Mouse (Mus musculus): Measurements from ENCODE around the gene Eef1akmt2. TPM values are rescaled to one million over a fixed set of nuclear protein-coding genes. Genes with fewer than 3 reads are reported as not detected.

The Eef1akmt2 gene
- polyA plus RNA-seq, 1 experiment from 2014 or later: 86.7 TPM

DNA sequence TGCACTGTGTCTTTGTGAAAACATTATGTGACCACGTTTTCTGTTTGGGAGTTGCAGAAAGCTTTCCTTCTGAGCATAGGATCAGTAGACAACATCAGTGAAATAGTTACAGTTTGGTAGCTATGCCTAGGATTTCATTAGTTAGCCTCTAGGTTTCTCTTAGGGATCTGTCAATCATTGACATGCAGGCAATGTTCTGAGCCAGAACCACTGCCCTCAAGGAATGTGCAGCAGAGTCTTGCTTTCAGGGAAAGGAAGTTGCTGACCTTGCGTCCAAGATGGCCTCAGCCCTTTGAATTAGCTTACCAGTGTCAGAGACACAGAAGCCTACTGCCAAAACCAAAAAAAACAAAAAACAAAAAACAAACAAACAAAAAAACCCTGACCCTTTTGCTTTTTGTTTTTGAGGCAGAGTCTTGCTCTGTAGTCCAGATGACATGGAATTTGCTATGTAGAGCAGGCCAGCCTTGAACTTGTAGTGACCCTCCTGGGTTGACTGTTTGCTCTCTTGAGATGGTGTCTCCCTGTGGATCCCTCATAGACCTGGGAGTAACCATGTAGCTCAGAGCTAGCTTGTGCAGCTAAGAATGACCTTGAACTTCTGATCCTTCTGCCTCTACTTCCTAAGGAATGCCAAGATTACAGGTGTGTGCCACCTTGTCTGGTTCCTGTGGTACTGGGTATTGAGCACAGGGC, 23.1 kb upstream of the Eef1akmt2 start:
- ATAC-seq (ENCODE audit: low FRiP score) (no peak), DNase-seq (ENCODE audit: low spot score) (no peak)
- Histone ChIP-seq H3K9ac (no peak overlapping the region), H3K9me3 (ENCODE audit: control insufficient read depth, low read length) (no peaks in the 10 kb centered on the region), H3K4me3 (replicated peaks; ENCODE audit: low read length) (no peak overlapping the region), H3K27ac (no peak overlapping the region), H3K36me3 (replicated peaks; ENCODE audit: control insufficient read depth, insufficient read depth) (peaks cover 90% of the 10 kb centered on the region), H3K27me3 (ENCODE audit: control insufficient read depth, insufficient read depth, low read length) (no peaks in the 10 kb centered on the region), H3K4me2 (replicated peaks) (no peak overlapping the region), H3K4me1 (replicated peaks; ENCODE audit: control insufficient read depth, insufficient read depth, low read length) (no peaks in the 10 kb centered on the region)
- WGBS: 89% methylated on average over 2 of the region's 2 CpGs

DNA sequence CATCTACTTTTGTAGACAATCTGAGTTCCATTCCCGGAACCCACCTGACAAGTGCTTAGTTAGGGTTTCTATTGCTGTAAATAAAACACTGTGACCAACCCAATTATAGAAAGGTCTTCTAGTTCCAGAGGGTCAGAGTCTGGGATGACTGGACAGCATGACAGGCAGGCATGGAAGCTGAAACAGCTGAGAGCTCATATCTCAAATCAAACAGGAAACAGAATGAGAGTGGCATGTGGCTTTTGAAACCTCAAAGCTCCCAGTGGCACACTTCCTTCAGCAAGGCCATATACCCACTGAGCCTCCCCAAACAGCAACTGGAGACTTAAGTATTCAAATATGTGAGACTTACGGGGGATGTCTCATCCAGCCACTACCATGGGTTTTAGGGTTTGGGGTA, 20.6 kb upstream of the Eef1akmt2 start:
- no peaks in the 10 kb centered on the region for H3K27me3 ChIP-seq (ENCODE audit: control insufficient read depth, insufficient read depth, low read length)
- H3K27ac ChIP-seq: no peak overlapping the region
- H3K9ac ChIP-seq: no peak overlapping the region
- H3K4me1 ChIP-seq (replicated peaks; ENCODE audit: control insufficient read depth, insufficient read depth, low read length): no peaks in the 10 kb centered on the region
- no peak for ATAC-seq (ENCODE audit: low FRiP score)
- DNase-seq (ENCODE audit: low spot score): no peak
- peaks cover 88% of the 10 kb centered on the region for H3K36me3 ChIP-seq (replicated peaks; ENCODE audit: control insufficient read depth, insufficient read depth)
- H3K9me3 ChIP-seq (ENCODE audit: control insufficient read depth, low read length): no peaks in the 10 kb centered on the region
- WGBS: 91% methylated on average over 2 of the region's 2 CpGs
- H3K4me3 ChIP-seq (replicated peaks; ENCODE audit: low read length): no peak overlapping the region
- no peak overlapping the region for H3K4me2 ChIP-seq (replicated peaks)

DNA sequence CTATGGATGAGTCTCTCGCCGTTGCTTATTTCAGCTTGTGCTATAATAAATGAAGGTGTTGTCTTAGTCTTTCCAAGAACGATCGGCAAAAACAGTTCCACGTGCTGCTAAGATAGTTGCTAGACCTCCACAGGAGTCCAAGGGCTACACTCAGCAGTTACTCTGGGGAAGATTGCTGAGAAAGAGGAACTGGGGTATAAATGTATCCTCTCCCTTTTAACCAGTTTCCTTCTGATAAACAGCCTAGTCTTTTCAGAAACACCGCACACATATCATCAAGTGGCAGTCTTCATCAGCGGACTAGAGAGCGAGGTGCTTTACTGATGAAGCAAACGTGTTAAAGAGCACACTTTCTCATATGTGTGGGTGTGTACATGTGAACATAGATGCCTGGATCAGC, 13.8 kb upstream of the Eef1akmt2 start:
- peaks cover 62% of the 10 kb centered on the region for H3K36me3 ChIP-seq (replicated peaks; ENCODE audit: control insufficient read depth, insufficient read depth)
- H3K9me3 ChIP-seq (ENCODE audit: control insufficient read depth, low read length): no peaks in the 10 kb centered on the region

DNA sequence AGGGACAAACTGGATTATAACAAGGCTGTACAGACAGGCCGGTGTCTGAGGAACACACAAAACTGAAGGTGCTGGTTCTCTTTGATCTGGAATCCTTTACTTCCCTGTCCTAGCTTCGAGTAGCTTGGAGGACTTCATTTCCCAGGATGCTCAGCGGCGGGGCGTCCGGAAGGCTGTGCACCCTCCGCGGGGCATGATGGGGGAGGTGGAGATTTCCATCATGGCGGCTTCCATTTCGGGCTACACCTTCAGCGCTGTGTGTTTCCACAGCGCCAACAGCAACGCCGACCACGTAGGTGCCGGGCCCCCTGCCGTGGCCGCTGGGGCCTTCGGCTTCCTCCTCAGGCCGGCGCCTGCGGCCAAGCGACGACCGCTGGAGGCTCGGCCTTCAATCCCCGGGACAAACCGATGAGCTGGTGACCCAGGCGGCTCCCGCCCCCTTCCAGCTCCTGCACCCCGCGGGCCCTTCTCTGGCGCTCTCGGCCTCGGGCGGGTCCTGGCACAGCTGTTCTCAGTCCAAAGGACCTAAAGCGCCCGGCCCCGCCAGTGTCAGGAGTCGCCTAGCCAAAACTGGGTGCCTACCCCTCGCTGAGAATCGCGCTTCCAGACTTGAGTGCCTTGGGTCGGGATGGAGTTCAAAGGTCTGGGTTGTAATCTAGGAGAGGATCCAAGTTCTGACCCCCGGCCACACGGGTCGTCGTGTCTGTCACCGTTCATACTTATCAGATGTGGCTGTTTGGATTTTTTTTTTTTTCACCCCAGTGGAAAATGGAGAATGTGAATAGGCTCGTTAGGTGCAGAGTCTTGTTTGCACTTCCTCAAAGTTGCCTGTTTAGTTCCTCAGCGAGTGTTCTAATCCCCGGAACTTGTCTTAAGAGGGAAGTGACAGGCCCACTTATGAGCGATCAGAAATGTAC, 6.8 kb upstream of the Eef1akmt2 start, which contains the start of gene Abraxas2:
Gene Abraxas2, plus strand, starts transcription at position 184 of the 917 bp plus-strand sequence.
- WGBS: under 1% methylated on average over 53 of the region's 53 CpGs
- no peaks in the 10 kb centered on the region for H3K36me3 ChIP-seq (replicated peaks; ENCODE audit: control insufficient read depth, insufficient read depth)
- peak; percentile 89 for DNase-seq (ENCODE audit: low spot score)

More for the DNA sequence above, 13.8 kb upstream of the Eef1akmt2 start:
- H3K9ac ChIP-seq: no peak overlapping the region
- no peaks in the 10 kb centered on the region for H3K27me3 ChIP-seq (ENCODE audit: control insufficient read depth, insufficient read depth, low read length)
- ATAC-seq (ENCODE audit: low FRiP score) (no peak), DNase-seq (ENCODE audit: low spot score) (no peak)
- H3K4me1 ChIP-seq (replicated peaks; ENCODE audit: control insufficient read depth, insufficient read depth, low read length): no peaks in the 10 kb centered on the region
- no peak overlapping the region for H3K27ac ChIP-seq
- no peak overlapping the region for H3K4me3 ChIP-seq (replicated peaks; ENCODE audit: low read length)
- H3K4me2 ChIP-seq (replicated peaks): no peak overlapping the region
- 93% methylated on average over 9 of the region's 9 CpGs for WGBS

DNA sequence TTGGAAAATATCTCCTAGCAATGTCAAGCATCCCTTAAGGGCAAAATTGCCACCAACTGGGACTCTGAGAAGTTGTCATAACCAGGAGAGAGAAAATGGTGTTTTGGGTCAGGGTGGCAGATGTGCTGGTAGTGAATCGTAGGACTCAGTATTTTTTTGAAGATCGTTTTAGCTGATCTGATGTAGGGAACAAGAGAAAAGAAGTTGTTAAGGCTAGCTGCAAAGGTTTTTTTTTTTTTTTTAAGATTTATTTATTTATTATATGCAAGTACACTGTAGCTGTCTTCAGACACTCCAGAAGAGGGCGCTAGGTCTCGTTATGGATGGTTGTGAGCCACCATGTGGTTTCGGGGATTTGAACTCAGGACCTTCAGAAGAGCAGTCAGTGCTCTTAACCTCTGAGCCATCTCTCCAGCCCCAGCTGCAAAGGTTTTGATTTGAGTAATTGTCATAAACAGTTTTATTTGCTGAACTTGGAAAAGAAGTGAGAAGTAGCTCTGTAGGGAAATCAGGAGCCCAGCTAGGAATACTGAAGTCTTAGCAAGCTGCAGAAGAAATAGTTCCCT, 5.7 kb upstream of the Eef1akmt2 start:
- Histone ChIP-seq H3K27me3 (ENCODE audit: control insufficient read depth, insufficient read depth, low read length) (no peaks in the 10 kb centered on the region), H3K4me1 (replicated peaks; ENCODE audit: control insufficient read depth, insufficient read depth, low read length) (peaks cover 10% of the 10 kb centered on the region), H3K4me3 (replicated peaks; ENCODE audit: low read length) (no peak overlapping the region), H3K4me2 (replicated peaks) (no peak overlapping the region; the same call in 1 of the 2 replicates), H3K27ac (no peak overlapping the region), H3K9me3 (ENCODE audit: control insufficient read depth, low read length) (no peaks in the 10 kb centered on the region), H3K9ac (no peak overlapping the region), H3K36me3 (replicated peaks; ENCODE audit: control insufficient read depth, insufficient read depth) (no peaks in the 10 kb centered on the region)
- ATAC-seq (ENCODE audit: low FRiP score): no peak
- 73% methylated on average over 5 of the region's 5 CpGs for WGBS
- DNase-seq (ENCODE audit: low spot score): no peak

More for the DNA sequence above, 6.8 kb upstream of the Eef1akmt2 start, which contains the start of gene Abraxas2:
- Histone ChIP-seq H3K27ac (peak within 1 kb of the TSS; percentile 82), H3K27me3 (ENCODE audit: control insufficient read depth, insufficient read depth, low read length) (no peaks in the 10 kb centered on the region), H3K9me3 (ENCODE audit: control insufficient read depth, low read length) (no peaks in the 10 kb centered on the region), H3K9ac (peak within 1 kb of the TSS; percentile 90), H3K4me2 (replicated peaks) (peak within 1 kb of the TSS; percentile 77), H3K4me1 (replicated peaks; ENCODE audit: control insufficient read depth, insufficient read depth, low read length) (peaks cover 8% of the 10 kb centered on the region), H3K4me3 (replicated peaks; ENCODE audit: low read length) (peak within 1 kb of the TSS; percentile 95)
- peak; percentile 95 for ATAC-seq (ENCODE audit: low FRiP score)

DNA sequence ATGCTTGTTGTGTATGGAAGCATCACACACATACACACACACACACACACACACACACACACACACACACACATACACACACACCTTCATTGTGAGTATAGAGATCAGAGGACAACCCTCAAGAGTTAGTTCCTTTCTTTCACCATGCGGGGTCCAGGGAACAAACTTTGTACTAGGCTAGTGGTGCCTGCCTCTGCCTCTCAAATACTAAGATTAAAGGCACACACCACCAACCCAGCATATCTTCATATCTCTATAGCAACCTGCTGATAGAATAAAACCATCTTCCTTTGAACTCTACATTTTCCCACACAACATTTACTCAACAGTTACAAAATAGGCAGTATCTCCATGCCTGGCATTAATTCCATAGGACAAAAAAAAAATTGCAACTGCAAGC, 3.6 kb upstream of the Eef1akmt2 start:
- no peaks in the 10 kb centered on the region for H3K27me3 ChIP-seq (ENCODE audit: control insufficient read depth, insufficient read depth, low read length)
- no peak overlapping the region for H3K4me3 ChIP-seq (replicated peaks; ENCODE audit: low read length)
- no peaks in the 10 kb centered on the region for H3K36me3 ChIP-seq (replicated peaks; ENCODE audit: control insufficient read depth, insufficient read depth)
- no peak overlapping the region for H3K9ac ChIP-seq
- ATAC-seq (ENCODE audit: low FRiP score) (no peak), DNase-seq (ENCODE audit: low spot score) (no peak)
- H3K4me1 ChIP-seq (replicated peaks; ENCODE audit: control insufficient read depth, insufficient read depth, low read length): peaks cover 21% of the 10 kb centered on the region
- H3K9me3 ChIP-seq (ENCODE audit: control insufficient read depth, low read length): no peaks in the 10 kb centered on the region
- WGBS: 76% methylated on average over 1 of the region's 1 CpGs
- no peak overlapping the region for H3K27ac ChIP-seq
- H3K4me2 ChIP-seq (replicated peaks): no peak overlapping the region

DNA sequence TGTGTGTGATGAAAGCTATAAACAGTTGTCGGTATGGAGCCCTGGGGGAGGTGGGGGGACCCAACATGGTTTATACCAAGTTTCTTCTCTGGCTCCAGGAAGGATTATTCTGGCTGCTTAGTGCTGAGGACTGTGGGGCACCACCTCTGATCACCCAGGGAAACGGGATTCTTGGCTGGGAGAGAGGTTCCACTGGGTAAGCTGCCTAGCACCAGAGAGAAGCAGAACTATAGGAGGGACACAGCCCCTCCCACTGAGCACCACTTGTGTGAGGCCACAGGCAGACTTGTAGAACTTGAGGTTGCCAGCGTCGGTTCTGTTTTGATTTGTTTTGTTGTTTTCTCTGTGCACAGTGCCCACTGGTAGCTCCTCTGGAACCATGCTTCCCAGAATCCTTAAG, 1.5 kb upstream of the Eef1akmt2 start:
- DNase-seq (ENCODE audit: low spot score) (no peak), ATAC-seq (ENCODE audit: low FRiP score) (no peak)
- H3K4me3 ChIP-seq (replicated peaks; ENCODE audit: low read length): no peak overlapping the region
- peaks cover 15% of the 10 kb centered on the region for H3K36me3 ChIP-seq (replicated peaks; ENCODE audit: control insufficient read depth, insufficient read depth)
- no peaks in the 10 kb centered on the region for H3K27me3 ChIP-seq (ENCODE audit: control insufficient read depth, insufficient read depth, low read length)
- no peaks in the 10 kb centered on the region for H3K9me3 ChIP-seq (ENCODE audit: control insufficient read depth, low read length)
- H3K27ac ChIP-seq: 0 out of 2 replicates have a peak overlapping the region, but pooled peaks have one; percentile 6
- peaks cover 15% of the 10 kb centered on the region; the same call in 1 of the 2 replicates for H3K4me1 ChIP-seq (replicated peaks; ENCODE audit: control insufficient read depth, insufficient read depth, low read length)
- WGBS: 65% methylated on average over 4 of the region's 4 CpGs
- no peak overlapping the region for H3K9ac ChIP-seq
- H3K4me2 ChIP-seq (replicated peaks): no peak overlapping the region

DNA sequence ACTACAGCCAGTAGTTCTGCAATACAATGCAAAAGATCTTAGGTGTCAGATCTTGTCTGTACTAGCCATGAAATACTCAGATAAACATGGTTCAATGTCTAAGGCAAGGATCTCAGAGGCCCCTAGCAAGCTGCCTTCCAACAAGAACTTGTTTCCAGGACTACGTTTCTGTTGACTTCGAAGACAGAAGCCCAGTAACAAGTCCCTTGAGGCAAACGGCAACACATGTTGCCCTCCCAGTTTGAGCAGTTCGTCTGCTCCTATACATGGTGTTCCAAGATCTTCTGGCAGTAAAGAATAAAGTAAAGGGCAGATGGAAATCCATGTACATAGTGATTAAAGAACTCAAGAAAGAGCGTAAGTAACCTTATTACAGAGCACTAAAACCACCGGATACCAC, 888 bp upstream of the Eef1akmt2 start:
- Histone ChIP-seq H3K9me3 (ENCODE audit: control insufficient read depth, low read length) (no peaks in the 10 kb centered on the region), H3K27me3 (ENCODE audit: control insufficient read depth, insufficient read depth, low read length) (no peaks in the 10 kb centered on the region), H3K27ac (peak overlapping the region; percentile 97; the same call in 1 of the 2 replicates), H3K36me3 (replicated peaks; ENCODE audit: control insufficient read depth, insufficient read depth) (peaks cover 21% of the 10 kb centered on the region), H3K4me3 (replicated peaks; ENCODE audit: low read length) (no peak overlapping the region), H3K9ac (no peak overlapping the region), H3K4me1 (replicated peaks; ENCODE audit: control insufficient read depth, insufficient read depth, low read length) (peaks cover 15% of the 10 kb centered on the region; the same call in 1 of the 2 replicates), H3K4me2 (replicated peaks) (no peak overlapping the region)
- DNase-seq (ENCODE audit: low spot score): no peak
- WGBS: 84% methylated on average over 6 of the region's 6 CpGs
- no peak for ATAC-seq (ENCODE audit: low FRiP score)

DNA sequence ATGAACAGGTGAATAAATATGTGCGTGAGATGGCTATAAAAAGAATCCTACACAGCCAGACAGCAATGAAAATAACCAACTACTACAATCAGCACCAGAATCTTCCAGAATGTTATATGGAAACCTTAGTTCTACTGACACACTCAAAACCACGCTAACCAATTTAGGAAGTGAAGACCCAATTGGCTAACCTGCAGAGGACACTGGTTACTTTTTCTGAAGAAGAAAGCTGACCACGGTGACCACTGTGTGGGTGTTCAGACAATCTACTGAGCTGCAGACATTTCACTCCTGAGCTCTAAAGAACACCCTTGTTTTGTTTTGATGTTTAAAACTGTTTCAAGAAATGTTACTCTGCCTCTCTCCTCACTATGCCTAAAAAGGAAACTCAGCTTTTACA, 9.3 kb downstream of the Eef1akmt2 start:
- WGBS: 97% methylated on average over 3 of the region's 3 CpGs
- no peak for ATAC-seq (ENCODE audit: low FRiP score)

More for the DNA sequence above, 9.3 kb downstream of the Eef1akmt2 start:
- Histone ChIP-seq H3K36me3 (replicated peaks; ENCODE audit: control insufficient read depth, insufficient read depth) (peaks cover 66% of the 10 kb centered on the region), H3K27ac (no peak overlapping the region), H3K4me2 (replicated peaks) (no peak overlapping the region), H3K27me3 (ENCODE audit: control insufficient read depth, insufficient read depth, low read length) (no peaks in the 10 kb centered on the region), H3K9me3 (ENCODE audit: control insufficient read depth, low read length) (no peaks in the 10 kb centered on the region), H3K4me3 (replicated peaks; ENCODE audit: low read length) (no peak overlapping the region), H3K4me1 (replicated peaks; ENCODE audit: control insufficient read depth, insufficient read depth, low read length) (no peaks in the 10 kb centered on the region), H3K9ac (no peak overlapping the region)
- DNase-seq (ENCODE audit: low spot score): no peak

Data from hindbrain, embryonic 14.5 days (tissue).